Mouse (Mus musculus) hindbrain, postnatal 0 days (tissue): ENCODE data around the gene Pm20d1. TPM values are rescaled to one million over a fixed set of nuclear protein-coding genes. Genes with fewer than 3 reads are reported as not detected.

Experiments used
- ATAC-seq: fragments of 200-750 bp; cut with Nextera tagmentation; 2 replicates; pipeline ENCODE4 v1.8.0; 2017; ENCODE audit warnings: mild to moderate bottlenecking, moderate TSS enrichment, moderate library complexity
- DNase-seq: peaks from one replicate; pipeline ENCODE4 v3.0.0-alpha.2; 2015; ENCODE audit warnings: low spot score
- H3K27ac ChIP-seq: fragments of 300-500 bp; sonication (generic); 2 replicates; pipeline ENCODE4 v1.5.1; 2014; ENCODE audit warnings: mild to moderate bottlenecking
- H3K27me3 ChIP-seq: fragments of 300-500 bp; sonication (generic); 2 replicates; pipeline ENCODE4 v1.6.1; 2014; ENCODE audit warnings: low read length, mixed read lengths; ENCODE audit not compliant: insufficient read depth
- H3K36me3 ChIP-seq: fragments of 300-500 bp; sonication (generic); 2 replicates; pipeline ENCODE4 v1.6.1; 2014; ENCODE audit warnings: low read length, mixed read lengths; ENCODE audit not compliant: insufficient read depth
- H3K4me1 ChIP-seq: fragments of 300-500 bp; sonication (generic); 2 replicates; pipeline ENCODE4 v1.6.1; 2014; ENCODE audit warnings: antibody characterized with exemption, low read length, mixed read lengths; ENCODE audit not compliant: insufficient read depth
- H3K4me2 ChIP-seq: fragments of 300-500 bp; sonication (generic); 2 replicates; pipeline ENCODE4 v1.6.1; 2014; ENCODE audit warnings: low read depth, mild to moderate bottlenecking, low read length, moderate library complexity, mixed read lengths
- H3K4me3 ChIP-seq: fragments of 300-500 bp; sonication (generic); 2 replicates; pipeline ENCODE4 v1.5.1; 2014; ENCODE audit warnings: low read length
- H3K9ac ChIP-seq: fragments of 300-500 bp; sonication (generic); replicated peaks from 2 replicates; pipeline ENCODE4 v1.6.1; 2014; ENCODE audit warnings: mild to moderate bottlenecking, low read length, moderate library complexity, mixed read lengths
- H3K9me3 ChIP-seq: fragments of 300-500 bp; sonication (generic); 2 replicates; pipeline ENCODE4 v1.6.1; 2016; ENCODE audit warnings: low read length, mixed read lengths
- CTCF ChIP-seq: IDR thresholded peaks from 2 replicates; pipeline ENCODE4 v1.5.1; 2016; ENCODE audit warnings: antibody characterized with exemption, control low read depth, low read depth
- WGBS: fragments of 180-500 bp; shearing (Covaris S2); extraction: QIAGEN DNeasy Blood & Tissue Kit; methylation state at CpG from one replicate; pipeline ENCODE4 v1.1.7; 2014; 5-methylcytosine and 5-hydroxymethylcytosine counted together
- polyA plus RNA-seq: library from polyadenylated mRNA; unstranded; fragments of >200 nt; fragmentation: Nextera tagmentation; extraction: Ambion mirVana; gene quantifications from 2 replicates; pipeline ENCODE4 v1.2.1, GENCODE M21; 2015
- total RNA-seq: library from RNA; depleted of rRNA; stranded (reverse); fragments of >200 nt; gene quantifications from 2 replicates; pipeline ENCODE4 v1.2.3, GENCODE M21; 2014

Pm20d1 gene
- total and polyA plus RNA-seq, 2 experiments from 2014 or later: 0.60 to 0.63 TPM

GRCm38 (mm10) chr1:131827207-131827786, 30.1 kb downstream of the Pm20d1 start, which contains the start of gene Slc41a1:
Gene Slc41a1, plus strand, starts transcription at chr1:131827493.
- H3K36me3 ChIP-seq: no peaks in the 10 kb centered on the region
- H3K4me1 ChIP-seq: peaks cover 24% of the 10 kb centered on the region
- WGBS: 2% methylated on average over 25 of the region's 25 CpGs
- peak within 1 kb of the TSS; percentile 71 for H3K4me2 ChIP-seq
- ATAC-seq (no peak), DNase-seq (no peak)
- TF ChIP-seq CTCF: no peak
- peak within 1 kb of the TSS; percentile 86 for H3K4me3 ChIP-seq
- H3K27me3 ChIP-seq: no peaks in the 10 kb centered on the region
- H3K9me3 ChIP-seq: no peaks in the 10 kb centered on the region
- H3K27ac ChIP-seq: peak within 1 kb of the TSS; percentile 93
- peak within 1 kb of the TSS; percentile 93 for H3K9ac ChIP-seq

GRCm38 (mm10) chr1:131827787-131828258, 30.6 kb downstream of the Pm20d1 start:
- H3K4me1 ChIP-seq: peaks cover 24% of the 10 kb centered on the region
- TF ChIP-seq CTCF: no peak
- H3K4me2 ChIP-seq: peak overlapping the region; percentile 71
- H3K27me3 ChIP-seq: no peaks in the 10 kb centered on the region
- H3K9me3 ChIP-seq: no peaks in the 10 kb centered on the region
- H3K36me3 ChIP-seq: no peaks in the 10 kb centered on the region
- H3K4me3 ChIP-seq: peak overlapping the region; percentile 86
- under 1% methylated on average over 32 of the region's 36 CpGs for WGBS
- H3K27ac ChIP-seq: peak overlapping the region; percentile 93
- H3K9ac ChIP-seq: peak overlapping the region; percentile 93
- ATAC-seq (peak; percentile 97), DNase-seq (peak; percentile 98)

- Histone ChIP-seq H3K9me3 (no peaks in the 10 kb centered on the region), H3K9ac (peak overlapping the region; percentile 93), H3K27ac (peak overlapping the region; percentile 93), H3K4me2 (peak overlapping the region; percentile 71), H3K4me1 (peaks cover 24% of the 10 kb centered on the region), H3K36me3 (no peaks in the 10 kb centered on the region), H3K27me3 (no peaks in the 10 kb centered on the region), H3K4me3 (peak overlapping the region; percentile 86)
- no peak for TF ChIP-seq CTCF
- peak; percentile 49 for DNase-seq
- peak; percentile 58 for ATAC-seq
- WGBS: 1% methylated on average over 17 of the region's 22 CpGs
These were observed 31.3 kb downstream of the Pm20d1 start for GRCm38 (mm10) chr1:131828297-131829126.

- peaks cover 24% of the 10 kb centered on the region for H3K4me1 ChIP-seq
- no peak for DNase-seq
- H3K27ac ChIP-seq: peak overlapping the region; percentile 93; the same call in 1 of the 2 replicates
- no peak for TF ChIP-seq CTCF
- no peaks in the 10 kb centered on the region for H3K9me3 ChIP-seq
- no peak for ATAC-seq
- H3K36me3 ChIP-seq: no peaks in the 10 kb centered on the region
- peak overlapping the region; percentile 93 for H3K9ac ChIP-seq
- H3K27me3 ChIP-seq: no peaks in the 10 kb centered on the region
- 33% methylated on average over 5 of the region's 5 CpGs for WGBS
- peak overlapping the region; percentile 71 for H3K4me2 ChIP-seq
- H3K4me3 ChIP-seq: peak overlapping the region; percentile 86
These were observed 32.1 kb downstream of the Pm20d1 start for GRCm38 (mm10) chr1:131829279-131829678.

GRCm38 (mm10) chr1:131830561-131830960, 33.4 kb downstream of the Pm20d1 start:
- no peak overlapping the region for H3K9ac ChIP-seq
- peaks cover 24% of the 10 kb centered on the region for H3K4me1 ChIP-seq
- TF ChIP-seq CTCF: no peak
- 87% methylated on average over 15 of the region's 15 CpGs for WGBS
- no peak overlapping the region for H3K4me3 ChIP-seq
- no peaks in the 10 kb centered on the region for H3K9me3 ChIP-seq
- no peaks in the 10 kb centered on the region for H3K36me3 ChIP-seq
- ATAC-seq (no peak), DNase-seq (no peak)
- H3K27me3 ChIP-seq: no peaks in the 10 kb centered on the region
- H3K27ac ChIP-seq: 0 out of 2 replicates have a peak overlapping the region, but pooled peaks have one; percentile 1
- peak overlapping the region; percentile 28; the same call in 1 of the 2 replicates for H3K4me2 ChIP-seq

- DNase-seq (no peak), ATAC-seq (no peak)
- H3K36me3 ChIP-seq: no peaks in the 10 kb centered on the region
- peaks cover 24% of the 10 kb centered on the region for H3K4me1 ChIP-seq
- no peaks in the 10 kb centered on the region for H3K27me3 ChIP-seq
- TF ChIP-seq CTCF: no peak
- H3K27ac ChIP-seq: 0 out of 2 replicates have a peak overlapping the region, but pooled peaks have one; percentile 1
- H3K4me3 ChIP-seq: no peak overlapping the region
- no peaks in the 10 kb centered on the region for H3K9me3 ChIP-seq
- 73% methylated on average over 8 of the region's 8 CpGs for WGBS
- peak overlapping the region; percentile 28; the same call in 1 of the 2 replicates for H3K4me2 ChIP-seq
- H3K9ac ChIP-seq: no peak overlapping the region
These were observed 33.9 kb downstream of the Pm20d1 start for GRCm38 (mm10) chr1:131830971-131831641.
